Mouse (Mus musculus) left cerebral cortex, postnatal 25 days (tissue): ENCODE measurements at regions not wholly inside any gene's neighbourhood (a gene's known extent, or its start where the extent isn't known, plus 50 kb on each side); places are given as distances from the start of the nearest gene placed in this dataset.

ENCODE experiments used
- DNase-seq, 2 experiments: peaks; one replicate each; pipeline ENCODE4 v3.0.0; 2022; ENCODE audit warnings: low spot score in 2 of 2, mixed read lengths in 1 of 2
- intact Hi-C: fragments of 180-260 bp; cut with DNase I; formaldehyde crosslinking; loops from one replicate; pipeline ENCODE4 v1.15.1; 2025

GRCm38 (mm10) chr9:93509646-93510045 lies 967.6 kb downstream of the Plod2 start:
- peak in 1 of 2 experiments; percentile 64 for DNase-seq

GRCm38 (mm10) chr9:93524055-93524454 lies 982.0 kb downstream of the Plod2 start:
- intact Hi-C loops: no loop called here
- DNase-seq: no peak

More at GRCm38 (mm10) chr9:93509646-93510045, 967.6 kb downstream of the Plod2 start:
- intact Hi-C loops: no loop called here

GRCm38 (mm10) chr9:93525132-93525531 lies 983.1 kb downstream of the Plod2 start:
- intact Hi-C loops: no loop called here

GRCm38 (mm10) chr9:93530646-93531320 lies 988.8 kb downstream of the Plod2 start:
- intact Hi-C loops: no loop called here

More at GRCm38 (mm10) chr9:93525132-93525531, 983.1 kb downstream of the Plod2 start:
- no peak for DNase-seq

More at GRCm38 (mm10) chr9:93530646-93531320, 988.8 kb downstream of the Plod2 start:
- no peak for DNase-seq
